Comparison of ENCODE assay signal across 1 mouse cellular context in genomic region chr5:121583765-121584501, GRCm38 (mm10).
TF ChIP-seq lines count a peak whose summit lies in the region.

No protein-coding gene starts in this region.

TF ChIP-seq in MEL, 35 proteins besides CTCF, POLR2A, EP300 and RAD21 (continued from another document):
- no peak for TF ChIP-seq RCOR1 (IDR thresholded peaks at IDR 0.05; ENCODE audit: low read depth, low read length)
- peak; percentile 21 for TF ChIP-seq ETS1 (IDR thresholded peaks at IDR 0.05; ENCODE audit: low read depth, low read length)
TF ChIP-seq in MEL: peak in this region for 9.
